Mouse (Mus musculus) heart, embryonic 12.5 days (tissue): ENCODE data around the gene Gm49392. TPM values are rescaled to one million over a fixed set of nuclear protein-coding genes. Genes with fewer than 3 reads are reported as not detected.
"Not testable (repeated sequence)": the region's sequence is repeated elsewhere in the genome, so short reads cannot be mapped to it uniquely, and the experiment has no call there.

Source experiments
- ATAC-seq: fragments of 200-750 bp; cut with Nextera tagmentation; 2 replicates; pipeline ENCODE4 v1.8.0; 2017; ENCODE audit warnings: moderate TSS enrichment, moderate library complexity; ENCODE audit not compliant: insufficient number of reproducible peaks, low FRiP score
- H3K27ac ChIP-seq: fragments of 300-500 bp; sonication (generic); 2 replicates; pipeline ENCODE4 v1.5.1; 2016; ENCODE audit warnings: mild to moderate bottlenecking, moderate library complexity; ENCODE audit not compliant: poor library complexity, severe bottlenecking
- H3K27me3 ChIP-seq: fragments of 300-500 bp; sonication (generic); replicated peaks from 2 replicates; pipeline ENCODE4 v1.6.1; 2016; ENCODE audit warnings: mild to moderate bottlenecking, moderate library complexity
- H3K36me3 ChIP-seq: fragments of 300-500 bp; sonication (generic); 2 replicates; pipeline ENCODE4 v1.6.1; 2016; ENCODE audit warnings: mild to moderate bottlenecking, moderate library complexity
- H3K4me1 ChIP-seq: fragments of 300-500 bp; sonication (generic); replicated peaks from 2 replicates; pipeline ENCODE4 v1.6.1; 2016; ENCODE audit warnings: mild to moderate bottlenecking
- H3K4me2 ChIP-seq: fragments of 300-500 bp; sonication (generic); 2 replicates; pipeline ENCODE4 v1.6.1; 2016; ENCODE audit warnings: mild to moderate bottlenecking, moderate library complexity
- H3K4me3 ChIP-seq: fragments of 300-500 bp; sonication (generic); 2 replicates; pipeline ENCODE4 v1.5.1; 2016; ENCODE audit warnings: mild to moderate bottlenecking
- H3K9ac ChIP-seq: fragments of 300-500 bp; sonication (generic); 2 replicates; pipeline ENCODE4 v1.6.1; 2016; ENCODE audit warnings: mild to moderate bottlenecking, moderate library complexity
- H3K9me3 ChIP-seq: fragments of 300-500 bp; sonication (generic); replicated peaks from 2 replicates; pipeline ENCODE4 v1.6.1; 2016; ENCODE audit warnings: mild to moderate bottlenecking, moderate library complexity
- WGBS: fragments of 180-500 bp; shearing (Covaris S2); methylation state at CpG from one replicate; pipeline ENCODE4 v1.1.7; 2016; 5-methylcytosine and 5-hydroxymethylcytosine counted together
- polyA plus RNA-seq: library from polyadenylated mRNA; unstranded; fragments of >200 nt; fragmentation: Nextera tagmentation; extraction: Ambion mirVana; gene quantifications from 2 replicates; pipeline ENCODE4 v1.2.1, GENCODE M21; 2016

The Gm49392 gene
- polyA plus RNA-seq, result 0.45 and 0.68 TPM in 2 replicates

DNA sequence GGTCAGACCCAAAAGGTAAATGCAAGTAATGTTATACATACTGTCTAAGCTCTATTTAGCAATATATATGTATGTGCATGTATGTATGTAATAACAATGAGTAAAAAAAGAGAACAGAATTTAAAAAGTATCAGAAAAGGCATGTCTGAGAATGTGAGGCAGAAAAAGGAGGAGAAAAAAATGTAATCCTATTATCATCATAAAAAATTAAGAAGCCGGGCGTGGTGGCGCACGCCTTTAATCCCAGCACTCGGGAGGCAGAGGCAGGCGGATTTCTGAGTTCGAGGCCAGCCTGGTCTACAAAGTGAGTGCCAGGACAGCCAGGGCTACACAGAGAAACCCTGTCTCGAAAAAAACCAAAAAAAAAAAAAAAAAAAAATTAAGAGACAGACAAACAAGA, at the start of gene Gm49392:
TSS of gene Gm49392 (minus strand) at position 101 of the 400 bp plus-strand sequence.
- H3K27ac ChIP-seq, result peak within 1 kb of the TSS; percentile 81
- H3K4me2 ChIP-seq, H3K9ac ChIP-seq, H3K4me1 ChIP-seq, ATAC-seq, H3K27me3 ChIP-seq, H3K36me3 ChIP-seq, H3K9me3 ChIP-seq, H3K4me3 ChIP-seq: not testable (repeated sequence)
- WGBS, result 85% methylated on average over 8 of the region's 8 CpGs

- ATAC-seq, H3K9ac ChIP-seq, H3K36me3 ChIP-seq, H3K4me2 ChIP-seq, H3K27me3 ChIP-seq, H3K4me1 ChIP-seq, H3K4me3 ChIP-seq, H3K27ac ChIP-seq: not testable (repeated sequence)
- peaks cover 16% of the 10 kb centered on the region; the same call in 1 of the 2 replicates for H3K9me3 ChIP-seq
- WGBS, result 69% methylated on average over 3 of the region's 3 CpGs
These were observed 45.2 kb upstream of the Gm49392 start, which contains the start of gene Tpbpa for GRCm38 (mm10) chr13:60941884-60942283. TSS of gene Tpbpa (minus strand) at chr13:60941984.

DNA sequence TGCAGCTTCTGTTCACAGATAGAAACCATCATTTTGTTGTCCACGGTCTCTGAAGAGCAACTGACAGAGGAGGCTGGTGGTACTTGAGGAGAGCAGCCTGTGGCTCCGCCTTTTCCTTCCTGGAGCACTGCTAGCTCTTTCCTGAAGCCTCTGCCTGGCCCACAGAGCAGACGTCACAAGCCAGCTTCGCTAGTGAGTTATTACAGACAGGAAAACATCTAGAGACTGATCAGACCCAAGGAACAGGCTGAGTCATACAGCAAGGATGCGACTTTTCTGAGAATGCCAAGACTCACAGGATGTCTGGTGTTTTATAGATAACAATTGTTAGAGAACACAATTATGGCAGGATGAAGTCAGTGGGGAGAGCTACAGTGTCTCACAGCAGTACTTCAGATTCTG, 39.8 kb upstream of the Gm49392 start, which contains the start of the genes Gm49391 and Ctla2a:
TSS of gene Gm49391 (minus strand) at position 72 of the 402 bp plus-strand sequence.
TSS of gene Ctla2a (minus strand) at position 126 of the 402 bp plus-strand sequence.
- Histone ChIP-seq H3K4me2 (no peak within 1 kb of the TSS), H3K9me3 (peaks cover 20% of the 10 kb centered on the region), H3K36me3 (peaks cover 3% of the 10 kb centered on the region; the same call in 1 of the 2 replicates), H3K9ac (no peak within 1 kb of the TSS), H3K4me1 (no peaks in the 10 kb centered on the region), H3K27ac (peak within 1 kb of the TSS; percentile 21; the same call in 1 of the 2 replicates), H3K27me3 (no peaks in the 10 kb centered on the region), H3K4me3 (no peak within 1 kb of the TSS)
- 41% methylated on average over 5 of the region's 5 CpGs for WGBS
- ATAC-seq, result peak; percentile 92

GRCm38 (mm10) chr13:60935490-60935889, 38.8 kb upstream of the Gm49392 start, which contains the start of gene Gm49393:
TSS of gene Gm49393 (minus strand) at chr13:60935590.
- not testable (repeated sequence) for H3K27ac ChIP-seq, H3K4me3 ChIP-seq, H3K9ac ChIP-seq, ATAC-seq, H3K4me2 ChIP-seq, H3K27me3 ChIP-seq, H3K4me1 ChIP-seq, H3K36me3 ChIP-seq
- 59% methylated on average over 2 of the region's 2 CpGs for WGBS
- H3K9me3 ChIP-seq, result peaks cover 15% of the 10 kb centered on the region

DNA sequence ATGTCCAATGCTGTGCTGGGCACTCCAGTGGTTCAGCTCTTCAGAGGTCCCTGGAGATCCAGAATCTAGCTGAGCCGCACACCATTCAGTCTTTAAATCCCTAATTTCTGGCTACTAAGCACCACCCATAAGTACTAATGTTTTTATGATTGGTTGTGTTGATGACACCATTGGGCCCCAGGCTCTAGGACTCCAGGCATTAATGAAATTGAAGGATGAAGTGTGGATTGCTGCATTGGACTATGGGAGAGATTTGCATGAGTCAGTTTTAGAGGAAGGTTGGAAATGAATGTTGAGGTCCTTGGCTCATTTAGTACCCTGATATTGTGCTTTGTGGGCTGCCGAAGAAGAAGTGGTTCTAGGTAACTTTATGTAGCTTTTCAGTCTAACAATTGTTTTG, 8.1 kb upstream of the Gm49392 start, which contains the start of gene Tpbpb:
TSS of gene Tpbpb (minus strand) at position 101 of the 400 bp plus-strand sequence.
- not testable (repeated sequence) for H3K4me1 ChIP-seq, H3K9me3 ChIP-seq, H3K27ac ChIP-seq, H3K36me3 ChIP-seq, ATAC-seq, H3K4me2 ChIP-seq, H3K4me3 ChIP-seq, H3K27me3 ChIP-seq, H3K9ac ChIP-seq
- 78% methylated on average over 2 of the region's 2 CpGs for WGBS

GRCm38 (mm10) chr13:60897328-60897727, 634 bp upstream of the Gm49392 start, which contains the start of gene Ctla2b:
TSS of gene Ctla2b (minus strand) at chr13:60897447.
- no peak within 1 kb of the TSS for H3K9ac ChIP-seq
- H3K4me1 ChIP-seq, result no peaks in the 10 kb centered on the region
- peak; percentile 93 for ATAC-seq
- H3K4me3 ChIP-seq, result no peak within 1 kb of the TSS
- no peaks in the 10 kb centered on the region for H3K36me3 ChIP-seq
- H3K27me3 ChIP-seq, result no peaks in the 10 kb centered on the region
- H3K27ac ChIP-seq, result peak within 1 kb of the TSS; percentile 81
- H3K9me3 ChIP-seq, result peaks cover 2% of the 10 kb centered on the region; the same call in 1 of the 2 replicates
- no peak within 1 kb of the TSS for H3K4me2 ChIP-seq
- WGBS, result 40% methylated on average over 3 of the region's 3 CpGs

GRCm38 (mm10) chr13:60895406-60896160, 1.1 kb downstream of the Gm49392 start:
- Histone ChIP-seq H3K9ac (no peak overlapping the region), H3K4me1 (no peaks in the 10 kb centered on the region), H3K4me2 (no peak overlapping the region), H3K9me3 (peaks cover 2% of the 10 kb centered on the region), H3K4me3 (no peak overlapping the region), H3K27me3 (no peaks in the 10 kb centered on the region), H3K27ac (no peak overlapping the region), H3K36me3 (no peaks in the 10 kb centered on the region)
- no peak for ATAC-seq

- H3K4me1 ChIP-seq, result no peaks in the 10 kb centered on the region
- no peak for ATAC-seq
- WGBS, result 76% methylated on average over 1 of the region's 1 CpGs
- no peak overlapping the region for H3K27ac ChIP-seq
- H3K9ac ChIP-seq, result no peak overlapping the region
- no peak overlapping the region for H3K4me2 ChIP-seq
- no peak overlapping the region for H3K4me3 ChIP-seq
- H3K27me3 ChIP-seq, result no peaks in the 10 kb centered on the region
- H3K36me3 ChIP-seq, result no peaks in the 10 kb centered on the region
- H3K9me3 ChIP-seq, result peaks cover 2% of the 10 kb centered on the region
These were observed 4.4 kb downstream of the Gm49392 start for GRCm38 (mm10) chr13:60892301-60892700.

GRCm38 (mm10) chr13:60864281-60864680, 32.4 kb downstream of the Gm49392 start, which contains the start of gene 4930486L24Rik:
TSS of gene 4930486L24Rik (minus strand) at chr13:60864475.
- no peaks in the 10 kb centered on the region for H3K27me3 ChIP-seq
- no peaks in the 10 kb centered on the region for H3K36me3 ChIP-seq
- no peak within 1 kb of the TSS for H3K4me3 ChIP-seq
- H3K4me2 ChIP-seq, result no peak within 1 kb of the TSS
- H3K4me1 ChIP-seq, result no peaks in the 10 kb centered on the region
- H3K9ac ChIP-seq, result no peak within 1 kb of the TSS
- no peak within 1 kb of the TSS for H3K27ac ChIP-seq
- 61% methylated on average over 1 of the region's 1 CpGs for WGBS
- 0 out of 2 replicates have a peak, but pooled peaks cover 3% of the 10 kb centered on the region for H3K9me3 ChIP-seq
- no peak for ATAC-seq

DNA sequence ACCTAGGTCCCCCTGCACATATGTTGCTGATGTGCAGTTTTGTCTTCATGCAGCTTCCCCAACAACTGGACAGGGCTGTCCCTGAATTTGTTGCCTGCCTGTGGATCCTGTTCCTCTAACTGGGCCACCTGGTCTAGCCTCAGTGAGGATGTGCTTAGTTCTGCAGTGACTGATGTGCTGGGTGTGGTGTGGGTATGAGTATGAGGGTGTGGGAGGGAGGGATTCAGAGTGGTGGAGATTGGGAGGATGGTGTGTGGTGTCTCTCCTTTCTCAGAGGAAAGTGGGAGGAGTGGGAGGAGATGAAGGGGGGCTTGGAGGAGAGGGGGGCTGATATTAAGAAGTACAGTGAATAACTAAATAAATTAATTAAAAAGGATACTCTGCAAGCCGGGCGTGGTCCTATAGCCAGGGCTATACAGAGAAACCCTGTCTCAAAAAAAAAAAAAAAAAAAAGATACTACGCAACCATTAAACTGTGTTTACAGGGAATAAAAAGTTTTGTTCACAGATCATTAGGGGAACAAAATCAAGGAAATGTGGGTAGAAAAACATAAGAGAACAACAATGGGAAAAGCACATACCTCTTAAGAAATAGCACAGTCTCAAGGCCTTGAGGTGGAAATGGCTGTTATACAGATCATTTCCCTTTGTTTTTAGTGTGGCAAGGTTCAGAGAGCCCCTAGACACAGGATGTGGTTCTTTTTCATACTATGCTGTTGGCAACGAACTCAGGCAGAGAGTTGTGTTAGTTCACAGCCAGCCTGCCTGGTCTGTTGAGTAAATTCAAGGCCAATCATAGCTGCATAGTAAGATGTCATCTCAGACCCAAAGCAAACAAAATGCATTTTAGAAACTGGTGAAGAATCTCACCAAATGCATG, 48.2 kb downstream of the Gm49392 start:
- Histone ChIP-seq H3K27me3 (no peaks in the 10 kb centered on the region), H3K4me1 (no peaks in the 10 kb centered on the region), H3K4me3 (no peak overlapping the region), H3K27ac (no peak overlapping the region), H3K36me3 (no peaks in the 10 kb centered on the region), H3K4me2 (no peak overlapping the region), H3K9ac (no peak overlapping the region), H3K9me3 (no peaks in the 10 kb centered on the region)
- WGBS, result 79% methylated on average over 4 of the region's 4 CpGs
- ATAC-seq, result no peak

DNA sequence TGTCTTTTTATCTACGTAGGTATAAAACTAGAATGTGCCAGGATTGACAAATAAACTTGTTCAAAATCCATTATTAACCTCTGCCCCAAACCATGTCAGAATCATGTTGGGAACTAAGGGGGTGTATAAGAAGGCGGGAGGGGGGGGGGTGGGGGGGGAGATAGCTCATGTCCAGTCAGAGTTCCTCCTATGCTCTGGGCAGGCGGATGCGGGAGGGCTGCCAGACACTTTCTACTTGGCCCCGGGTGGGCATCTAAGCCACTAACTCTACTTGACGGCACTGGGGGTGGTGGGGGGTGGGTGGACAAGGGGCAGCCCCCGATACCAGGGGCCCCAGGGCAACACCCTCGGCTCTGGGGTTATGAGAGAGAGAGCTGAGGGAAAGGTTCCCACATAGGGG, 53.5 kb downstream of the Gm49392 start:
- H3K4me1 ChIP-seq, result no peaks in the 10 kb centered on the region
- no peaks in the 10 kb centered on the region for H3K27me3 ChIP-seq
- WGBS, result 81% methylated on average over 8 of the region's 8 CpGs
- H3K9me3 ChIP-seq, result no peaks in the 10 kb centered on the region
- H3K36me3 ChIP-seq, result no peaks in the 10 kb centered on the region
- ATAC-seq, result no peak
- H3K9ac ChIP-seq, result no peak overlapping the region
- H3K4me2 ChIP-seq, result no peak overlapping the region
- H3K4me3 ChIP-seq, result no peak overlapping the region
- no peak overlapping the region for H3K27ac ChIP-seq
